Mouse (Mus musculus) thymus, adult 2 months (tissue): Measurements from ENCODE around the gene Gpc6. TPM values are rescaled to one million over a fixed set of nuclear protein-coding genes. Genes with fewer than 3 reads are reported as not detected.

Experiments
- DNase-seq: peaks from one replicate; pipeline ENCODE4 v3.0.0; 2021
- H3K27ac ChIP-seq: fragments of 200-500 bp; 2 replicates; pipeline ENCODE4 v1.5.1; 2012; ENCODE audit warnings: low read length, control low read depth; ENCODE audit not compliant: control insufficient read depth, insufficient read depth
- H3K27me3 ChIP-seq: fragments of 200-500 bp; 2 replicates; pipeline ENCODE4 v1.6.1; 2012; ENCODE audit warnings: mild to moderate bottlenecking, low read length, moderate library complexity, mixed read lengths; ENCODE audit not compliant: control insufficient read depth, insufficient read depth
- H3K36me3 ChIP-seq: fragments of 200-500 bp; 2 replicates; pipeline ENCODE4 v1.6.1; 2012; ENCODE audit warnings: mild to moderate bottlenecking, low read length, moderate library complexity; ENCODE audit not compliant: control insufficient read depth, insufficient read depth
- H3K4me1 ChIP-seq: fragments of 200-500 bp; replicated peaks from 2 replicates; pipeline ENCODE4 v1.6.1; 2012; ENCODE audit warnings: low read length; ENCODE audit not compliant: control insufficient read depth, insufficient read depth
- H3K4me3 ChIP-seq: fragments of 200-500 bp; 2 replicates; pipeline ENCODE4 v1.5.1; 2012; ENCODE audit warnings: mild to moderate bottlenecking, low read length, control low read depth, moderate library complexity; ENCODE audit not compliant: control insufficient read depth, insufficient read depth
- CTCF ChIP-seq: fragments of 200-500 bp; IDR thresholded peaks from 2 replicates; pipeline ENCODE4 v1.5.1; 2012; ENCODE audit warnings: mild to moderate bottlenecking, control low read depth, low read length, moderate library complexity, borderline replicate concordance; ENCODE audit not compliant: control insufficient read depth, poor library complexity, insufficient read depth; ENCODE audit errors: extremely low read depth
- POLR2A ChIP-seq: fragments of 200-500 bp; IDR thresholded peaks from 2 replicates; pipeline ENCODE4 v1.6.1; 2012; ENCODE audit warnings: mild to moderate bottlenecking, low read length, control low read depth, moderate library complexity; ENCODE audit not compliant: control insufficient read depth, poor library complexity, insufficient read depth; ENCODE audit errors: extremely low read depth
- WGBS: fragments of 180-500 bp; shearing (Covaris S2); methylation state at CpG from one replicate; pipeline ENCODE4 v1.1.7; 2018; 5-methylcytosine and 5-hydroxymethylcytosine counted together
- polyA plus RNA-seq: library from polyadenylated mRNA; depleted of rRNA; stranded (reverse); fragments of >200 nt; gene quantifications from 2 replicates; pipeline ENCODE4 v1.2.3, GENCODE M21; 2012

Gene Gpc6
- polyA plus RNA-seq, 1 experiment = 1.5 TPM

DNA sequence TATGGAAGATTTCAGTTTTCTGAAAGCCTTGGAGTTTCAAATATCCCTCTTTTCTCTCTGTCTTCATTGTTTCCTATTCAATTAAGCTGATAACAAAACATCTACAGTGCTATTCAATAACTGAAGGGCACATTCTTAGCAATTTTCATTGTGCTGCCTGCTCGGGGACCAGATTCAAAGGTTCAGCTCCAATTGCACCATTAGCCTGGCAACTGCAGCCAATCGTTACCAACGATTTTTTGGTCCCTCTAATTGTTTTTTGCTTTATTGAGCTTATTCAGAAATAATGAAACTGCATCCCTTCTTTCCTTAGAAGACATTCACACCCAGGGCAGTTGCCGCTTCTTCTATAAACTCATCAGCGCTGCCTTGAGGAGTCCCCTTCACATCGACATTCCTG is 128.2 kb downstream of the Gpc6 start:
- no peaks in the 10 kb centered on the region for H3K36me3 ChIP-seq
- no peak overlapping the region for H3K4me3 ChIP-seq
- WGBS = 93% methylated on average over 6 of the region's 6 CpGs
- no peak for DNase-seq
- no peak overlapping the region for H3K27ac ChIP-seq
- H3K27me3 ChIP-seq = no peaks in the 10 kb centered on the region
- no peak for TF ChIP-seq CTCF
- no peak for TF ChIP-seq POLR2A
- no peaks in the 10 kb centered on the region for H3K4me1 ChIP-seq

DNA sequence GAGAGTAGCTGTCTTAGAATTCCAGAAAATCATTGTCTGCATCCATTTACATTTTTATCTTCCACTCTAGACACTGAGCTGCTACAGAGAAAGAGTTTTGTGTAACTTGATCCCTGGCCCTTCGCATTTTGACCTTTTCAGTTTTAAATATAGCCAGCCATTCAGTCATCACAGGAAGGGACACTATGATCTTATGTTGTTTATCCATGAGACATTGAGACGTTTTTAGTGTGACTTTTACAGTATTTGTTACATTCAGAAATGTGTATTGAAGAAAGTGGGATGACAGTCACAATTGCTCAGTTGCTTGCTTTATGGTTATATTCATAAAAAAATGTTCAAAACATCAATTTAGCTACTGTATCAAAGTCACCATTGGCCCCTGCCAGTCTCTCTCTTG is 130.0 kb downstream of the Gpc6 start:
- Histone ChIP-seq H3K27me3 (no peaks in the 10 kb centered on the region), H3K4me3 (no peak overlapping the region), H3K36me3 (no peaks in the 10 kb centered on the region), H3K27ac (no peak overlapping the region), H3K4me1 (no peaks in the 10 kb centered on the region)
- WGBS = 59% methylated on average over 2 of the region's 2 CpGs
- TF ChIP-seq POLR2A (no peak), CTCF (no peak)
- DNase-seq = no peak

DNA sequence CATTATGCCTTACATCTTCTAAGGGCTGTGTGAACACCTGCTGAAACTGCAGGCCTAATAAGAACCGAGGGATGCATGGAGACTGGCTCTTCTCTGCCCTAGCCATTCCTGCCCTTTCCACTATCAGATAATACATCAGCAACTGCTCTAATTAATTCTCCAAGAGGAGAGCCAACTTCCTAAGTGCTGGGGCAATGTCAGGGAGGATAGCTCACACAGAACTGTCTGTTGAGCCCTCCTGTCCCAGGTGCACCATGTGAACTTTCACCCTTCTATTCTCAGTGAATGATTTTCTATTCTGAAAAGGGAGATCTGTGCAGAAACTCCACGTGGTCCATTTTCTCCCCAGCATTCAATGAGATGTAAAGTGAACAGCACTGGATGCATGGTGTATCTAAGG is 136.0 kb downstream of the Gpc6 start:
- Histone ChIP-seq H3K4me3 (no peak overlapping the region), H3K27ac (no peak overlapping the region), H3K4me1 (no peaks in the 10 kb centered on the region), H3K36me3 (no peaks in the 10 kb centered on the region), H3K27me3 (no peaks in the 10 kb centered on the region)
- 75% methylated on average over 2 of the region's 2 CpGs for WGBS
- no peak for DNase-seq
- TF ChIP-seq CTCF = no peak

DNA sequence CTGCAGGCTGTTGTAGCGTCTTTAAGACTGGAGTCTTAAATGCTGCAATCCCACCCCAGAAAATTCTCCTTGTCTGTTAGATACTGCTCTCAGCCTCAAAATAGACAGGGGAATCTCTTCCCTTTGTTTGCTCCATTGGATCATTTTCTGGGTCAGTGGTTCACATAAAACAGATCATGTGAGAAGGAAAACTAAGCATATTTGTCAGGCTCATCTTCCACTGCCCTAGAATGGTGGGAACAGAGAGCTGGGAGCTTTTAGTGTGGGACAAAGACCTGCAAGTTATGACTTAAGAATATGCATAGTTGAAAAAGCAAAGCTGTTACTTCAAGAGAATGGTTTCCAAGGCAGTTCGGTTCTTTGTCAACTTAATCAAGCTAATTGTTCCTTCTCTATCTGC is 136.4 kb downstream of the Gpc6 start:
- H3K4me3 ChIP-seq = no peak overlapping the region
- WGBS = 92% methylated on average over 2 of the region's 2 CpGs
- no peak for DNase-seq
- H3K27me3 ChIP-seq = no peaks in the 10 kb centered on the region
- H3K4me1 ChIP-seq = no peaks in the 10 kb centered on the region
- H3K27ac ChIP-seq = no peak overlapping the region
- no peak for TF ChIP-seq CTCF
- TF ChIP-seq POLR2A = no peak
- no peaks in the 10 kb centered on the region for H3K36me3 ChIP-seq

DNA sequence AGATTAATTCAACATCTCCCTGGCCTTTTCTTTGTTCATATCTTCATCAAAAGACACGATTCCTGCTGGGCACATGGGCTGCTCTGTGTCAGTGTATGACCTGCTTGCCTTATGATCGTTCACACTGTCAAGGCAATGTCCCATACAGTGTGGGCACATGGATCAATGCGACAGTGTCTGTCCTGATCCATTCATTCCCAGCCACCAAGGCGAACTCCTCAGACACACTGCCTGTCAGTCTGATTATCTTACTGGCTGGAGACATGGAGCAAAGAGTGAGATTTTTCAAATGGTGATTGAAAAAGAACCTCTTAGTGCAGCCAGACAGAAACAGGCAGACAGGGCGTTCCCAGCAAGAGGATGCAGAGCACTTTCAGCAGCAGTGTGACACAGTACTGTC is 143.1 kb downstream of the Gpc6 start:
- no peaks in the 10 kb centered on the region for H3K36me3 ChIP-seq
- no peak overlapping the region for H3K4me3 ChIP-seq
- H3K27ac ChIP-seq = no peak overlapping the region
- 91% methylated on average over 5 of the region's 5 CpGs for WGBS
- no peaks in the 10 kb centered on the region for H3K27me3 ChIP-seq
- DNase-seq = no peak
- H3K4me1 ChIP-seq = no peaks in the 10 kb centered on the region
- TF ChIP-seq POLR2A (no peak), CTCF (no peak)

DNA sequence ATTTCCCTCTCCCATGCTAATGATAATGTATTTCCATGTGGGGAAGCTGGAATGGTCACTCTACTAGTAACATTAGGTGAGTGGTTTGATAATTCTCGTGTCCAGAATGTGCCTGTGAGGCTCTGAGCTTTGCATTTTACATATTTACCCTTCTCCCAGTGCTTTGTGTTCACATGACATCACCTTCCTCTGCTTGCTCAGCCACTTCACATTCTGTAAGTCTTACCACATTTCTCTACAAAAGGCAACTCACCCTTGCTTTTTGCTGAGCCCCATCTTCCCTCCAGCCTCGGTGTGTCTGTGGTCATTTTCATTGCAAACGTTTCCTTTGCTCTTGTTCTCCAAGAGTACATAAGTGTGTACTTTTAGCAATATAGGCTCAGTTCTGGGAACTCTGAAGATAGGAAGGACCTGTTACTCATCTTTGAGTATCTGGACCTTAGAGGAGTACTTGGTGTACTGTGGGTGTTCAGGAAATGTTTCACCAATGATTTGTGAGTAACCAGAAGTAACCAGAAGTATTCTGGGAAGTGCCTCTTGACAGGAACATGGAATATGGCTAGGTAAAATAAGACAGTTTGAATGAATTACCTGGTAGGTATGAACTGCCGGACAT is 145.5 kb downstream of the Gpc6 start:
- no peak for TF ChIP-seq POLR2A
- TF ChIP-seq CTCF = no peak
- DNase-seq = no peak
- H3K4me1 ChIP-seq = no peaks in the 10 kb centered on the region

DNA sequence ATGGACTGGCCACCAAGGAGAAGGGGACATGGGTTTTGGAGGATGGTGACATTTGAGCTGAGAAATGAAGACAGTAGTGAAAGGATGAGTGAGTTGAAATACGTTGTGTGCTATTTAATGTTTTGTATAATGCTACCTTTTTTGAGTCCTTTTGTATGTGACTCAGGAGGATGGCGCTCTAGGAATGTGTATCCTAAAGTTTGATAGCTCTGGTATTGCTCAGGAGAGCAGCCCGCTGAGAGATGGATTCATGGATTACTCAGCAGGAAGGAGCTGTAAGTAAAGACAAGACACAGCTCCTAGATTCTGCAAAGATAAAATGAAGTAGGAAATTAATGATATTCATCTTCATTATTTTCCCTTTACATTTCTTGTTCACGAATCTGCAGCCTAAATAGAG is 168.5 kb downstream of the Gpc6 start:
- WGBS = 88% methylated on average over 4 of the region's 4 CpGs
- DNase-seq = no peak
- no peak overlapping the region for H3K27ac ChIP-seq
- TF ChIP-seq CTCF (no peak), POLR2A (no peak)
- no peak overlapping the region for H3K4me3 ChIP-seq
- no peaks in the 10 kb centered on the region for H3K4me1 ChIP-seq
- no peaks in the 10 kb centered on the region for H3K36me3 ChIP-seq
- no peaks in the 10 kb centered on the region for H3K27me3 ChIP-seq

More for the DNA sequence above, 145.5 kb downstream of the Gpc6 start:
- Histone ChIP-seq H3K4me3 (no peak overlapping the region), H3K27me3 (no peaks in the 10 kb centered on the region), H3K36me3 (no peaks in the 10 kb centered on the region), H3K27ac (no peak overlapping the region)
- WGBS = 88% methylated on average over 4 of the region's 4 CpGs
